Comparison of ENCODE assay signal across 7 mouse cellular contexts in genomic region chr4:117312416-117313084, GRCm38 (mm10).
DNase-seq lines count a peak whose midpoint lies in the region; ATAC-seq and TF ChIP-seq lines count a peak whose summit lies in the region.

No protein-coding gene starts in this region.

- no peaks in the 10 kb centered on the region for H3K36me3 ChIP-seq in E14TG2a.4 (ENCODE audit: insufficient read depth, low read length)
- H3K36me3 ChIP-seq in hindbrain, embryonic 11.5 days (ENCODE audit: control insufficient read depth, insufficient read depth, low read length), result no peaks in the 10 kb centered on the region
- H3K36me3 ChIP-seq in midbrain, embryonic 12.5 days, result no peaks in the 10 kb centered on the region

- TF ChIP-seq CTCF in E14TG2a.4 (conservative IDR thresholded peaks at IDR 0.05; ENCODE audit: low read length), result no peak

- peak overlapping the region; percentile 54 for H3K27ac ChIP-seq in hindbrain, embryonic 11.5 days (ENCODE audit: low read depth, low read length)
- H3K27ac ChIP-seq in midbrain, embryonic 12.5 days (replicated peaks), result no peak overlapping the region

- peak overlapping the region; percentile 73 for H3K4me3 ChIP-seq in E14TG2a.4 (replicated peaks; ENCODE audit: low read length)
- no peak overlapping the region for H3K4me3 ChIP-seq in hindbrain, embryonic 11.5 days (ENCODE audit: low read depth, low read length)
- H3K4me3 ChIP-seq in midbrain, embryonic 12.5 days, result no peak overlapping the region

- peak; percentile 63 for DNase-seq in ES-CJ7 (ENCODE audit: low read depth, low spot score)
- no peak for DNase-seq in hindbrain, embryonic 11.5 days (ENCODE audit: low spot score)
- DNase-seq in natural killer cell, adult 2 months (ENCODE audit: low spot score in 2 of 2), result no peak
- DNase-seq in thymus, postnatal 14 days, result no peak
- no peak for DNase-seq in adrenal gland, adult 8-10 months

- H3K27me3 ChIP-seq in E14TG2a.4 (ENCODE audit: insufficient read depth, low read length), result peaks cover 42% of the 10 kb centered on the region
- H3K27me3 ChIP-seq in hindbrain, embryonic 11.5 days (ENCODE audit: control insufficient read depth, insufficient read depth, low read length), result peaks cover 32% of the 10 kb centered on the region
- peaks cover 87% of the 10 kb centered on the region for H3K27me3 ChIP-seq in midbrain, embryonic 12.5 days

- H3K9me3 ChIP-seq in E14TG2a.4 (ENCODE audit: low read length), result no peaks in the 10 kb centered on the region
- H3K9me3 ChIP-seq in hindbrain, embryonic 11.5 days (ENCODE audit: control insufficient read depth, low read length), result no peaks in the 10 kb centered on the region
- no peaks in the 10 kb centered on the region for H3K9me3 ChIP-seq in midbrain, embryonic 12.5 days

- WGBS in hindbrain, embryonic 11.5 days, result 2% methylated on average over 26 of the region's 26 CpGs
- 5% methylated on average over 26 of the region's 26 CpGs for WGBS in midbrain, embryonic 12.5 days

- peak overlapping the region; percentile 21; the same call in 1 of the 2 replicates for H3K4me2 ChIP-seq in hindbrain, embryonic 11.5 days (replicated peaks; ENCODE audit: low read depth, low read length)
- H3K4me2 ChIP-seq in midbrain, embryonic 12.5 days (replicated peaks), result 0 out of 2 replicates have a peak overlapping the region, but pooled peaks have one; percentile 4

- H3K9ac ChIP-seq in hindbrain, embryonic 11.5 days (ENCODE audit: low read depth, low read length), result 0 out of 2 replicates have a peak overlapping the region, but pooled peaks have one; percentile 11
- H3K9ac ChIP-seq in midbrain, embryonic 12.5 days (replicated peaks), result no peak overlapping the region

- peaks cover 56% of the 10 kb centered on the region for H3K4me1 ChIP-seq in E14TG2a.4 (replicated peaks; ENCODE audit: low read depth, low read length)
- H3K4me1 ChIP-seq in hindbrain, embryonic 11.5 days (replicated peaks; ENCODE audit: control insufficient read depth, insufficient read depth, low read length), result peaks cover 11% of the 10 kb centered on the region; the same call in 1 of the 2 replicates
- H3K4me1 ChIP-seq in midbrain, embryonic 12.5 days, result peaks cover 32% of the 10 kb centered on the region

- ATAC-seq in hindbrain, embryonic 11.5 days (ENCODE audit: low FRiP score), result peak; percentile 48
- no peak for ATAC-seq in midbrain, embryonic 12.5 days (ENCODE audit: low FRiP score, low read depth)
